Mouse (Mus musculus): ENCODE measurements at regions not wholly inside any gene's neighbourhood (a gene's known extent, or its start where the extent isn't known, plus 50 kb on each side); places are given as distances from the start of the nearest gene placed in this dataset.
"Not testable (repeated sequence)": the region's sequence is repeated elsewhere in the genome, so short reads cannot be mapped to it uniquely, and the experiment has no call there.

- in situ Hi-C loops (cut with MboI, MseI) = no loop called here
Observed at GRCm38 (mm10) chr1:94969543-94969942, 343.9 kb upstream of the Fam174a start.

- in situ Hi-C loops (cut with MboI, MseI) = no loop called here
Observed at GRCm38 (mm10) chr1:94970103-94970759, 343.2 kb upstream of the Fam174a start.

- in situ Hi-C loops (cut with MboI, MseI) = loop anchor here (10.0 kb wide), 1 partner anchor 1401 kb away; no protein-coding TSS in a partner anchor
Observed at GRCm38 (mm10) chr1:94993338-94993737, 320.1 kb upstream of the Fam174a start.

GRCm38 (mm10) chr1:95003900-95004299 is 309.5 kb upstream of the Fam174a start:
- in situ Hi-C loops (cut with MboI, MseI) = no loop called here

GRCm38 (mm10) chr1:95030579-95030978 is 282.8 kb upstream of the Fam174a start:
- in situ Hi-C loops (cut with MboI, MseI) = no loop called here

- in situ Hi-C loops (cut with MboI, MseI) = not testable (repeated sequence)
Observed at GRCm38 (mm10) chr1:95033661-95034414, 279.6 kb upstream of the Fam174a start.

GRCm38 (mm10) chr1:95038411-95038810 is 275.0 kb upstream of the Fam174a start:
- in situ Hi-C loops (cut with MboI, MseI) = no loop called here

- in situ Hi-C loops (cut with MboI, MseI) = no loop called here
Observed at GRCm38 (mm10) chr1:95040332-95040731, 273.1 kb upstream of the Fam174a start.

GRCm38 (mm10) chr1:95043355-95043754 is 270.1 kb upstream of the Fam174a start:
- in situ Hi-C loops (cut with MboI, MseI) = no loop called here

- in situ Hi-C loops (cut with MboI, MseI) = no loop called here
Observed at GRCm38 (mm10) chr1:95064330-95065193, 248.9 kb upstream of the Fam174a start.

- in situ Hi-C loops (cut with MboI, MseI) = no loop called here
Observed at GRCm38 (mm10) chr1:95065620-95066019, 247.8 kb upstream of the Fam174a start.

- in situ Hi-C loops (cut with MboI, MseI) = no loop called here
Observed at GRCm38 (mm10) chr1:95066040-95066439, 247.4 kb upstream of the Fam174a start.

- in situ Hi-C loops (cut with MboI, MseI) = no loop called here
Observed at GRCm38 (mm10) chr1:95075151-95075550, 238.3 kb upstream of the Fam174a start.

GRCm38 (mm10) chr1:95109966-95110365 is 203.5 kb upstream of the Fam174a start:
- in situ Hi-C loops (cut with MboI, MseI) = no loop called here

GRCm38 (mm10) chr1:95113493-95113892 is 199.9 kb upstream of the Fam174a start:
- in situ Hi-C loops (cut with MboI, MseI) = no loop called here

GRCm38 (mm10) chr1:95147531-95147930 is 165.9 kb upstream of the Fam174a start:
- in situ Hi-C loops (cut with MboI, MseI) = no loop called here

- in situ Hi-C loops (cut with MboI, MseI) = no loop called here
Observed at GRCm38 (mm10) chr1:95174013-95174582, 139.3 kb upstream of the Fam174a start.

- in situ Hi-C loops (cut with MboI, MseI) = no loop called here
Observed at GRCm38 (mm10) chr1:95218912-95219311, 94.5 kb upstream of the Fam174a start.

GRCm38 (mm10) chr1:95223289-95223688 is 90.1 kb upstream of the Fam174a start:
- in situ Hi-C loops (cut with MboI, MseI) = no loop called here

- in situ Hi-C loops (cut with MboI, MseI) = no loop called here
Observed at GRCm38 (mm10) chr1:95241671-95242150, 71.7 kb upstream of the Fam174a start.
